Mouse (Mus musculus) hindbrain, embryonic 10.5 days (tissue): ENCODE data around the gene Nup153. TPM values are rescaled to one million over a fixed set of nuclear protein-coding genes. Genes with fewer than 3 reads are reported as not detected.

ENCODE experiments used
- DNase-seq: peaks from one replicate; pipeline ENCODE4 v3.0.0-alpha.2; 2017; ENCODE audit warnings: low spot score
- H3K27ac ChIP-seq: fragments of 300-500 bp; sonication (generic); 2 replicates; pipeline ENCODE4 v1.5.1; 2016; ENCODE audit warnings: mild to moderate bottlenecking, moderate library complexity
- H3K27me3 ChIP-seq: fragments of 300-500 bp; sonication (generic); 2 replicates; pipeline ENCODE4 v1.6.1; 2016; ENCODE audit warnings: mild to moderate bottlenecking; ENCODE audit not compliant: poor library complexity, insufficient read depth, severe bottlenecking
- H3K36me3 ChIP-seq: fragments of 300-500 bp; sonication (generic); 2 replicates; pipeline ENCODE4 v1.6.1; 2016; ENCODE audit warnings: mild to moderate bottlenecking, moderate library complexity
- H3K4me1 ChIP-seq: fragments of 300-500 bp; sonication (generic); replicated peaks from 2 replicates; pipeline ENCODE4 v1.6.1; 2016; ENCODE audit warnings: mild to moderate bottlenecking
- H3K4me3 ChIP-seq: fragments of 300-500 bp; sonication (generic); 2 replicates; pipeline ENCODE4 v1.5.1; 2016; ENCODE audit warnings: mild to moderate bottlenecking, moderate library complexity
- H3K9me3 ChIP-seq: fragments of 300-500 bp; sonication (generic); 2 replicates; pipeline ENCODE4 v1.6.1; 2016; ENCODE audit warnings: mild to moderate bottlenecking, moderate library complexity
- WGBS: fragments of 180-500 bp; shearing (Covaris S2); methylation state at CpG from one replicate; pipeline ENCODE4 v1.1.7; 2016; 5-methylcytosine and 5-hydroxymethylcytosine counted together
- polyA plus RNA-seq: library from polyadenylated mRNA; unstranded; fragments of >200 nt; fragmentation: Nextera tagmentation; extraction: Ambion mirVana; gene quantifications from 2 replicates; pipeline ENCODE4 v1.2.1, GENCODE M21; 2016

Nup153 gene
- polyA plus RNA-seq, 1 experiment from 2014 or later, result 25.6 TPM

DNA sequence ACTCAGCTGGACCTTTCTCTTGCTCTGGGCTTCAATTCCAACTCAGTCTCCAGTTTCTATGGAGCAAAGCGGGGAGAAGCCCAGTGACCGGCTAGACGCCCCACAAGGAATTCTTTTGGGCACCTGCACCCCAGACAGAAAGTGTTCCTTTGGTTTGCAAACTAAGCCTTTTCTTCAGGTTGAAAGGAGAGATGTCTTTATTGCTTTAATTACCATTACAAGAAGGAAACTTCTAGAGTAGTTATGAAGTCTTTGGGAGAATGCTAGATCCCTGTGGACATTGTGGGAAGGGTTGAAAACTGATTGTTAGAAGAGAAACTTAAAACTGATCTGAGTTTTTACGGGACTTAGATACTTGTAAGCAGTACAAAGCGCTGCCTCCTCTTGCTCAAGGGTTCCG is 82.3 kb downstream of the Nup153 start:
- Histone ChIP-seq H3K4me3 (no peak overlapping the region), H3K4me1 (no peaks in the 10 kb centered on the region), H3K27ac (no peak overlapping the region), H3K27me3 (no peaks in the 10 kb centered on the region), H3K36me3 (no peaks in the 10 kb centered on the region), H3K9me3 (peaks cover 8% of the 10 kb centered on the region)
- DNase-seq, result no peak
- 75% methylated on average over 6 of the region's 6 CpGs for WGBS

- Histone ChIP-seq H3K4me1 (no peaks in the 10 kb centered on the region), H3K4me3 (no peak overlapping the region), H3K9me3 (peaks cover 8% of the 10 kb centered on the region), H3K27ac (no peak overlapping the region), H3K27me3 (no peaks in the 10 kb centered on the region), H3K36me3 (no peaks in the 10 kb centered on the region)
- no peak for DNase-seq
- 93% methylated on average over 6 of the region's 6 CpGs for WGBS
Observed at GRCm38 (mm10) chr13:46644175-46644574, 83.6 kb downstream of the Nup153 start.

DNA sequence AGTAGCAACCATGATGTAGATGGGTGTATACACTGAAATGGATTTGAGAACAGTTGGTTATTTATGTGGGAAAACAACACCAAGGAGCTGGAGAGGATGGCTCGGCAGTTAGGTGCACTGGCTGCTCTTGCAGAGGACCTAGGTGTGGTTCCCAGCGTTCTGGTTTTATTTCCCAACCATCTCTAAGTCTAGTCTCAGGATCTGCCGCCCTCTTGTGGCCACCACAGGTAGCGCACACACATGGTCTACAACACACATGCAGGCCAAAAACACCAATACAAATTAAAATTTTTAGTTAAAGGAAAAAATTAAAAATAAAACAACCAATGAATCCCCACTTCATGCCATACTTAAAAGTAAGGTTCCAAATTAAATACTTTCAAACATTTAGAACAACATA is 85.4 kb downstream of the Nup153 start:
- Histone ChIP-seq H3K36me3 (no peaks in the 10 kb centered on the region), H3K27me3 (no peaks in the 10 kb centered on the region), H3K4me3 (no peak overlapping the region), H3K27ac (no peak overlapping the region), H3K4me1 (no peaks in the 10 kb centered on the region), H3K9me3 (peaks cover 8% of the 10 kb centered on the region)
- WGBS, result 84% methylated on average over 4 of the region's 4 CpGs
- DNase-seq, result no peak

- no peaks in the 10 kb centered on the region for H3K36me3 ChIP-seq
- no peak for DNase-seq
- H3K4me3 ChIP-seq, result no peak overlapping the region
- no peaks in the 10 kb centered on the region for H3K4me1 ChIP-seq
- H3K27ac ChIP-seq, result no peak overlapping the region
- H3K27me3 ChIP-seq, result no peaks in the 10 kb centered on the region
- 94% methylated on average over 10 of the region's 10 CpGs for WGBS
- H3K9me3 ChIP-seq, result peaks cover 8% of the 10 kb centered on the region
Observed at GRCm38 (mm10) chr13:46640608-46641468, 86.9 kb downstream of the Nup153 start.

DNA sequence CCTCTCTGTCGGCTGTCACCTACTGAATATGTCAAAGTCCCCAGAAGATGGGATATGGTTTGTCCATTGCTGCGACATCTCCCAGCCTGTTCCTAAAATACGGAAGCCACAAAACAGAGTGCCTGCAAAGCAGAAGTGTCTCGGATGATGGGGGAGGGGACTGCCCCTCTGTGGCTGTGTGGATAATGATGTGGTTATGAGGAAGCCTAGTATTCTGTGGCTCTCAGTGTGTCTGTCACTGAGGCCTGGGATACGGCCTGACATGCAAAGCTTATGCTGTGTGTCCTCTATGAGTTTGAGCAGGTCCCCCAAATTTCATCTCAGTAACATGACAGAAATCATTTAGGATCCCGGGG is 93.6 kb downstream of the Nup153 start:
- Histone ChIP-seq H3K9me3 (no peaks in the 10 kb centered on the region), H3K4me1 (peaks cover 23% of the 10 kb centered on the region), H3K4me3 (peak overlapping the region; percentile 37), H3K27me3 (no peaks in the 10 kb centered on the region), H3K27ac (peak overlapping the region; percentile 83), H3K36me3 (no peaks in the 10 kb centered on the region)
- no peak for DNase-seq
- WGBS, result 55% methylated on average over 6 of the region's 6 CpGs

GRCm38 (mm10) chr13:46633320-46634132 is 94.2 kb downstream of the Nup153 start:
- H3K9me3 ChIP-seq, result no peaks in the 10 kb centered on the region
- peak; percentile 57 for DNase-seq
- H3K27ac ChIP-seq, result peak overlapping the region; percentile 83
- peaks cover 23% of the 10 kb centered on the region for H3K4me1 ChIP-seq
- H3K36me3 ChIP-seq, result no peaks in the 10 kb centered on the region
- H3K27me3 ChIP-seq, result no peaks in the 10 kb centered on the region
- H3K4me3 ChIP-seq, result peak overlapping the region; percentile 37
- WGBS, result 53% methylated on average over 18 of the region's 18 CpGs

GRCm38 (mm10) chr13:46632796-46633195 is 94.9 kb downstream of the Nup153 start:
- Histone ChIP-seq H3K27me3 (no peaks in the 10 kb centered on the region), H3K4me1 (peaks cover 23% of the 10 kb centered on the region), H3K4me3 (no peak overlapping the region), H3K36me3 (no peaks in the 10 kb centered on the region), H3K9me3 (no peaks in the 10 kb centered on the region), H3K27ac (no peak overlapping the region)
- no peak for DNase-seq
- 68% methylated on average over 4 of the region's 4 CpGs for WGBS

Other genes with a start within 250 kb of the Nup153 start
- gene Cap2, start 226.1 kb downstream of the Nup153 start, polyA plus RNA-seq, result 5.1 and 5.9 TPM in 2 replicates
- 6.5 and 8.1 TPM in 2 replicates for gene Fam8a1, start 58.4 kb downstream of the Nup153 start, polyA plus RNA-seq
- 13.6 and 15.3 TPM in 2 replicates for gene Kif13a, start 201.9 kb upstream of the Nup153 start, polyA plus RNA-seq